Mouse (Mus musculus) layer of hippocampus, postnatal 14 days (tissue): Measurements from ENCODE around the gene Rab3d. TPM values are rescaled to one million over a fixed set of nuclear protein-coding genes. Genes with fewer than 3 reads are reported as not detected.
"Not testable (repeated sequence)": the region's sequence is repeated elsewhere in the genome, so short reads cannot be mapped to it uniquely, and the experiment has no call there.

Experiments
- DNase-seq, 2 experiments: peaks; one replicate each; pipeline ENCODE4 v3.0.0; 2021 to 2022; ENCODE audit warnings: low spot score in 2 of 2, mixed read lengths in 1 of 2
- total RNA-seq, 2 experiments: library from RNA; stranded (reverse); gene quantifications; 2 replicates each; pipeline ENCODE4 v1.2.3; 2021

Rab3d gene
- total RNA-seq, 2 experiments from 2014 or later = 22.6 to 24.2 TPM

DNA sequence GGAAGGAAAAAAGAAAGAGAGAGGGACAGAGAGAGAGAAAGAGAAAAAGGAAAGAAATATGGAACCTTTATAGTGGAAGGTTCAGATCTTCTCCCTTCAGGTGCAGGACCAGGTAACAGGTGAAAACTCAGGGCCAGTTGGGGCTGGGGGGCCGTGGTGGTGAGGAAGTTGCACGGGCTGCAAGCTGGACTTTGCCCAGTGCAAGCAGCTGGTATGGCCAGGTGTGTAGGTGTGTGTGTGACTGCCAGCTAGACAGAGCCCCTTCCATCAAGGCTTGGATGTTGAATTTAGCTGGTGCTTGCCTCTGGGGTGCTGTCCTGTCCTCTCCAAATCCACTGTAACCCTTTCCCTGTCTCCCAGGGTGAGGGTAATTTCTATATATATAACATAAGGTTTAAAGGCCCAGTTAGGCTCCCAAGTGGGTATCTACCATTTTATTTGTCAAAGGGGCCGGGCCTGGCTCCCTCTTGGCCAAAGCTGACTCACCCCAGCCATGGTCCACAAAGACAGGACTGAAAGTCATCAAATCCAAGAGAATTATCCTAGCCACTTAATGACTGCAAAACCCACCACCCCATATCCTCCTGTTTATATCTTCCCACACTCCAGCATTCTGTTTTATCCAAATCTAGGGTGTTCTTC lies 1.0 kb downstream of the Rab3d start:
- peak in 1 of 2 experiments; percentile 37 for DNase-seq

DNA sequence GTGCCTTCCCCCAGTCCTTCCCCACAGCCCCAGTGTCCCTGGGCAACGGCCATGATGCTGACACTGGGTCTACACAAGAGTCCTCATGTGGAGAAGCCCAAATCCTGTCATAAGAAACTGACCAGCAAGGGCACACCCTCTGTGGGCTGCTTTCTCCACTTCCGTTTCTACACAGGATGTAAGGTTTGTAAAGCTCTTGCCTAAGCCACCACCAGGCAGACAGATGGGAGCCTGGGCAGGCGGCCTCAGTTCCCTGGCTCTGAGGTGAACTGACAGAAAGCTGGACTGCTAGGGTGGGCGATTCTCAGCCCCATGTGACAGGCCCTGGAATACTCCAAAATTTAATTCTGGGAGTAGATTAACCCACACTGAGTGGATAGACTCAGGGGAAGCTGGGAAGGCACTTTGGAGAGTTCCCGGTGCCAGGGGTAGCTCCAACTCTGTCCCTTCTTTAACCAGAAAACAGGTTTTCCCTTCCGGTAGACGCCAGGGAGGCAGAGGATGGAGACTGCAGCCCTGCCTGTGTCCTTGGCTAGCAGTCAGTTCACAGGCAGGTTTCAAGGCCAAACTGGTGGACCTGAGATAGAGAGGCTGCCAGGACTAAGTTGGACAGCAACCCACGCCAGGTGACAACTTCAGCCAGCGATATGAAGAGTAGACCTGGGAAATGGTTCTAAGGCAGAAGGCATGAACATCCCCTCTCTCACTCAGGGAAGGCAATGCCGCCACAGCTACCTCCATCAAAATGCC lies 8.3 kb downstream of the Rab3d start:
- DNase-seq = no peak

DNA sequence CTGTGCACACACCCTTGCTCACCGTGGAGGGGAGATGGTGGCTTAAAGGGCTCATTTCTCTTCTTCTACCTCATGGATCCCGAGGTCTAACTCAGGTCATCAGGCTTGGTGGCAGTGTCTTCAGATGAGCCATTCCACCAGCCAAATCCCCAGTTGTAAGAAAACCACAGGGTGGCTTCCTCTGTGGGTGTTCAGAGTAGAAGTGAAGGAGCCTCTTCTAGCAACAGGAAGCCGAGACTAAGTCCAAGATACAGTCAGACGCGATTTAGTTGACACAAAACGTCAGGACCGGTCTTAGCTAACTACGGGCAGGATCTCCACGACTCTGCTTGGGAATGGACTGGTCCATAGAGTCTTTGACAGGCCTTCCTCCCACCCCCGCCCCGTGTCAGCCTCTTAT lies 9.8 kb downstream of the Rab3d start:
- no peak for DNase-seq

DNA sequence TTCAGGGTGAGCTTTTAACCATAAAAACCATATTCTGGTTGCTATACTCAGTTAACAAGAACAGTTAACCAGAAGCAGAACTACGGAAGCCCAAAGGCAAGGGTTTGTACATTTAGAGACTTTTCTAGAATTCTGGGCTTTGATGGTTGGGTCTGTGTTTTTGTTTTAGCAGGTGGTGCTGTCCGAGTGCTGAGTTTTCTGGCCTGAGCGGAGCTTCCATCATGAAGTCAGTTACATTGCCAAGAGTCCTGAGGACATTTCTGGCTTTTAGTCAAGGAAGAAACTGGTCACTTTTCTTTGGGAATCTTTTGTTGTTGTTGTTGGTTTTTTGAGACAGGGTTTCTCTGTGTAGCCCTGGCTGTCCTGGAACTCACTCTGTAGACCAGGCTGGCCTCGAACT lies 14.0 kb downstream of the Rab3d start:
- no peak for DNase-seq

DNA sequence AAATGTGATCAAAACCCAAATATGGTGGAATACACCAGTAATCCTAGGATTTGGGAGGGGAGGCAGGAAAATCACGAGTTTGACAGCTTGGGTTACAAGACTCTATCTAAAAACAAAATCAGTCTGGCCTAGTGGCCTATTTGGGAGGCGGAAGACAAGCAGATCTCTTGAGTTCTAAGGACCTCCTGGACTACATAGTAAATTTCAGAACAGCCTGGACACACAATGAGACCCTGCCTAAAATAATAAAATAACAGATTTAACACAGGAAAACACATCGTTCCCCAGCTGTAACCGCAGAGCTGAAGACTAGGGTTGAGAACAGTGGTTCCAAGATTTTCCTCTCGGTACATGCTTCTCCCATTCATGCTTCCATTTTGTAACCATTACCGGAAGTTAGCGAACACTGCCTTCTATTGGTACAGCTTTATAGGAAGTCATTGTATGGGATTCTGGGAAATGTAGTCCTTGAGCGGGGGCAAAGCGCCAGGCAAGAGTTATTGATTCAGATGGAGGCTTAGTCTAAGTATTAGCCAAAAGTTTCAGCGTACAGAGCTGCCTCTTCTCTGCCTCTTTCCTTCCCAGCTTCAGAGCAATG lies 16.7 kb downstream of the Rab3d start:
- DNase-seq = peak; percentile 66 to 88

DNA sequence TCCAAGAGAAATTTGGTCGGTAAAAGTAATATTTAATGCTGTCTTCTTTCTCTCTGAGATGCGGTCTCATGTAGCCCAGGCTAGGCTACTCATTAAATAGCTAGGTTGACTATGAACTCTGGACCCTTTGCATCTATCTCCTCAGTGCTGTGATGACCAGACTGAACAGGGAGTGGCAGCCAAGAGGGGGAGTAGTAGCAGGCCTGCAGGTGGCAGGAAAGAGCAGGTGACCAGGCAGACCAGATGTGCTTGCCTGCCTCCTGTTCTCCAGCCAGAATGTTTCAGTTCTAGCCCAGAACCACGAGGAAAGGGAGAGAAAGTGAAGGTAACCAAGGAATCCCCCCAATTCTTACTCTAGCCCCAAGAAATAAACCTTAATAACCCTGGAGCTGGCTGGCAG lies 28.8 kb downstream of the Rab3d start:
- no peak for DNase-seq

DNA sequence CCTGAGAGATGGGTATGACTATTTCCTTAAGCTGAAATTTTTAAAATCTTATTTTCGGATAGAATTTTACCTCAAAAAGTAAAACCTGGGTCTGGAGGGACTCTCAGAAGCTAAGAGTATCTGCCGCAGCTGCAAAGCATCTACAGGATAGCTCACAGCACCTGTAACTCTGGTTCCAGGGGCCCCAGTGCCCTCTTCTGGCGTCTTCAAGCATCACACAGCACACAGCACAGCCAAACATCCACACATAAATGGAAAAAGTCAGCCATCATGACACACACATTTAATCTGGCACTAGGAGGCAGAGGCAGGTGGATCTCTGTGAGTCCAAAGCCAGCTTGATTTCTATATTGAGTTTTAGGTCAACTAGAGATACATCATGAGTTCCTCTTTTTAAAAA lies 41.4 kb downstream of the Rab3d start:
- no peak for DNase-seq

DNA sequence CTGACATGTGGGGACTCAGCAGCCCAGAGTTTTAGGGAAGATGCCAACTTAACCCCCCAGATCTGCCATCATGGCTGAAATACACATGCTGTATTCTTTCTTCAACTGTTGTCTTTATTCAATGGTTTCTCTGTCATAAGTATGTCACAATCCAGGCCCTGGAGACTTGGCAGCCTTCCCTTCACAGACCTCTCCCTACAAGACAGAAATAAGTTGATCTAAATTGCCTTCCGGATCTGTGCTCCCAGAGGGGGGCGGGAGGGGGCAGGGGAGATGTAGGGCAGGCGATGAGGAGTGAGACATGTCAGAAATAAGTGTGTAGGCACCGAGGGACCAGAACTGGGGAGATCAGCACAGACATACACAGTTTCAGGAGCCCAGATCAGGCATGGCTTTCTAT lies 45.8 kb downstream of the Rab3d start:
- DNase-seq = no peak

DNA sequence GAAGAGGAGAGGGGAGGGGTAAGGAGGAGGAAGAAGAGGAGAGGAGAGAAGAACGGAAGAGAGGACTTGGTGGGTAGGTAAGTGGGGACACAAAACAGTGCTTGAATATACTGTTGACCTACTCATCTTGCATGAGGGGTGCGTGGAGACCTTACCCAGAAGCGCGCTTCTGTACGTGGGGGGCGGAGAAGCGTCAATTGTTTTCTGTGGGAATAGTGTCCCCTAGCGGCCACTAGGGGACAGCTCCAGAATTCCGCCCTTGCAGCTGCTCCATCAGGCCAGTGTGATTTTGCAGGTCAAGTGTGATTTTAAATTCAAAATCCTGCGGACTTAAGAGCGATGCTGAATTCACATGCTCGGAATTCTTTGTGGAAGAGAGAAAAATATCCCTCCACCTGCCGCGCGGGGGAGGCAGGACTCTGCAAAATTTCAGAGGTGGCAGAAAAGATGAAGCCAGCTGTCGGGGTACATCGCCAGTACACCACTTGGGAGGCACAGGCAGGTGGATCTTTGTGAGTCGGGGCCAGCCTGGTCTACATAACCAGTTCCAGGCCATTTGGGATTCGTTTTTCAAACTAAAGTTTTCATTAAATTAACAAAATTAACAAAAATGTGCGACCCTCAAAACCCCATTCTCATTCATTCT lies 47.0 kb downstream of the Rab3d start:
- peak; percentile 42 to 45 for DNase-seq

DNA sequence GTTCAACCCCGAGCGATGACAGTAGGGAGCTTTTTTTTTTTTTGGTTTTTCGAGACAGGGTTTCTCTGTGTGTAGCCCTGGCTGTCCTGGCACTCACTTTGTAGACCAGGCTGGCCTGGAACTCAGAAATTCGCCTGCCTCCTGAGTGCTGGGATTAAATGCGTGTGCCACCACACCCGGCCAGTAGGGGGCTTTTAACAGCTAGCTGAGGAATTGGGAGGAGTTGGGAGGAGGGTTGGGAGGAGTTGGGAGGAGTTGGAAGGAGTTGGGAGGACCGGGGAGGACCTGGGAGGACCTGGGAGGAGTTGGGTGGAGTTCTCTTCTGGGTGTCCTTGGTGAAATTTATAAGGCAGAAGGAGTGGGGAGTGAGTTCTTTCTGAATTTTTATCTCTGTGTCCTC lies 48.7 kb downstream of the Rab3d start:
- DNase-seq = peak; percentile 20 to 28

DNA sequence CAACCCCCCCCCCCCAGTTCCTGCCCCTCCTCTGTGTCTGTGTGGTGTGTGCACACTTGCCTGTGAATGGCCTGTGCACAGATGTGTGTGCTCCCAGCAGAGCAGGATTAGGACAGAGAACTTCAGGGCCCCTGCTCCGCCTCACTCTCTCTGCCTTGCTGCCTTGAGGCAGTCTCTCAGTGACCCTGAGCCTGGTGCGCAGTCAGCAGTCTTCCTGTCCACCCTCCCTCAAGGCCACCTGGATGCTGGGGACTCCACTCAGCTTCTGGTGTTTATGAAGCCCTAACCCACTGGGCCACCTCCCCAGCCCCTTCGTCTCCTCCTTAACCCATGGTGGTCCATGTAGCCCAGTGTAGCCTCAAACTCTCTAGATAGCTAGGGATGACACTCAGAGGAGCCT lies 50.3 kb downstream of the Rab3d start:
- DNase-seq = no peak

DNA sequence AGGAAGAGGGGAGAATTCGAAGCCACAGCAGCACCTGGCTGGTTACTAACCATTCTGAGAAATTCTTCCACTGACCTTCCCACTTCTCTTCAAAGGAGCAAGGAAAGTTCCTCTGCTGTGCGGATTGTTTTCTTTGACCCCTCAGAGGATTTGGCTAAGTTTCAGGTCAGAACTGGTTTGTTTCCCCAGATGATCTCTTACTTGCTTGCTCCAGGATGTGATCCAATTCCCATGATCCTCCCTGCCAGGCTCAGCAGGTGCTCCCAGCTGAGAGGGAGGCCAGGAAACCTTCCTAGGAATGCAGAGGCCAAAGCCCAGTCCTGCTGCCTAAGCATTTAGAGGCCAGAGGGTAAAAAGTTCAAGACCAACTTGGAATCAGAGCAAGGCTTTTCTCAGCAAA lies 51.4 kb downstream of the Rab3d start:
- DNase-seq = peak in 1 of 2 experiments; percentile 35

DNA sequence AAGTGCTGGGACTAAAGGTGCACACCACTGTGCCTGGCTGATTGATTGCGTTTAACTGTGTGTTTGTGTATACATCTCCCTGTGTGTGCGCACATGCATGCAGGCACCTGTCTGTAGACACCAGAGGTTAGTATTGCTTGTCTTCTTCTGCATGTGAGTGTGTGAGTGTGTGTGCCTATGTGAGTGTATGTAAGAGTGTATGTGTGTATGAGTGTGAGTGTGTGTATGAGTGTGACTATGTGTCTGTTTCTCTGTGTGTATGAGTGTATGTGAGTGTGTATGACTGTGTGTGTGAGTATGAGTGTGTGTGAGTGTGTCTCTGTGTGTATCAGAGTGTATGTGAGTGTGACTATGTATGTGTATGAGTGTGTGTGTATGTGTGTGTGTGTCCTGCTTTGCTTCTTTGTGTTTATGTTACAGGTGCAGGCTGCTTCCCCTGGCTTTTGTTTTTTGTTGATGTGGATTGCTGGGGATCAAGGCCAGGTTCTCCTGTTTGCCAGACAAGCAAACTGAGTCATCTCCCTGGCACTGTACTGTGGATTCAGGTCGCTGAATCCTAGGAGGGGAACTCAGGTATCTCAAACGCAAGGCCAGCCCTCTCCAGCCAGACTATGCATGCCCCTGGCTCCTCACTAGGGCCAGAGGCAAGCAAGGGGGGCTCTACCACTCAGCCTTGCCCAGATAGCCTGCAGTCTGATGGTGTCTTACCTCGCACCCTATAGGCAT lies 52.2 kb downstream of the Rab3d start:
- DNase-seq = no peak

DNA sequence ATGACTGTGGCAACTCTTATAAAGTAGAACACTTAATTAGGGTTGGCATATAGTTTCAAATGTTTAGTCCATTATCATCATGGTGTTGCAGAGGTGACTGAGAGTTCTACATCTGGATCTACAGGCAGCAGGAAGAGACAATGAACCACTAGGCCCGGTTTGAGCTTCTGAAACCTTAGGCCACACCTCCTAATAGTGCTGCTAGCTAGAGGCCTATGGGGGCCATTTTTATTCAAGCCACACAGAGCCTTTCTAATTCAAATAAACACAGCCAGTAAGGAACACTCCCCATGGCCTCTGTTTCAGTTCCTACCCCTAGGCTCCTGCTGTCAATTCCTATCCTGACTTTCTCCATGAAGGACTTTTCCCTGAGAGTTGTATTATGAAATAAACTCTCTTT lies 55.8 kb downstream of the Rab3d start:
- DNase-seq = no peak

DNA sequence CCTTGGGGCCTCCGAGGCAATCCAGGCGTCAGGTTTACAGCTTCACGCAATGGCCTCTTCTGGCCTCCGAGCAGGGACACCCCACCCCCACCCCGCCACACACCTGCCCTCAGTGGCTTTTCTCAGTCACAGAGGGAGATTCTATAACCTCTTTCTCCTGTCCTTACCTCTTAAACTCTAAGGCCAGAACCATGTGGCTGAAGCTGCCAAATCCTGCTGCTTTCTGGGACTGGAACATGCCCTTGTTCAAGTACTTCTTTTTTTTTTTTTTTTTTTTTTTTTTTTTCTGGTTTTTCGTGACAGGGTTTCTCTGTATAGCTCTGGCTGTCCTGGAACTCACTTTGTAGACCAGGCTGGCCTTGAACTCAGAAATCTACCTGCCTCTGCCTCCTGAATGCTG lies 57.6 kb downstream of the Rab3d start:
- DNase-seq = not testable (repeated sequence)

DNA sequence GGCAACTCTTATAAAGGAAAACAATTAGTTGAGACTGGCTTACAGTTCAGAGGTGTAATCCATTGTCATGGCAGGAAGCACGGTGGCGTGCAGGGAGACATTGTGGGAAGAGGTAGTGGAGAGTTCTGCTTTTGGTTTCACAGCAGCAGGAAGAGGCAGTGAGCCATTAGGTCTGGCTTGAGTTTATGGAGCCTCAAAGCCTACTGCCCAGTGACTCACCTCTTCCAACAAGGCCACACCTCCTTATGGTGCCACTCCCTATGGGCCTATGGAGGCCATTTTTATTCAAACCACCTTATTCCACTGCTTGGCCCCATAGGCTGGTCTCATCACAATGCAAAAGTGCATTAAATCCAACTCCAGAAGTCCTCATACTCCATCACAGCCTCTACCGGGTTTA lies 58.4 kb downstream of the Rab3d start:
- no peak for DNase-seq

DNA sequence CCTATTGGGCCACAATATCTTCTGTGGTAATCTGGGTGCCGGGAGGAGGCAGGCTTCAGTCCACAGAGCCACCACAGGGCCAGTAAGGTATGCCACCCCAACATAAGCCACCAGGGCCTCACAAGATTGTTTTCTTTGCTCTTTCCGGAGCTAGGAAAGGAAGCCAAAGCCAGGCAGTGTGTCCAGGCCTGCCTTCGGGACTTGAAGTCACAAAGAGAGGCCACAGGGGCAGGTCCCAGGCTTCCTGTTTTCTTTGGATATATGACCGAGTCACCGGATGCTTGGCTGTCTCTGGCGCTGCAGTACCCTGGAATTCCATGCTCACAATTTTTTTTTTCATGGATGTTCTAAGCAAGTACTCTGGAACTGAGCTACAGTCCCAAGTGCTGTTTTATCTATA lies 59.9 kb downstream of the Rab3d start:
- DNase-seq = no peak

DNA sequence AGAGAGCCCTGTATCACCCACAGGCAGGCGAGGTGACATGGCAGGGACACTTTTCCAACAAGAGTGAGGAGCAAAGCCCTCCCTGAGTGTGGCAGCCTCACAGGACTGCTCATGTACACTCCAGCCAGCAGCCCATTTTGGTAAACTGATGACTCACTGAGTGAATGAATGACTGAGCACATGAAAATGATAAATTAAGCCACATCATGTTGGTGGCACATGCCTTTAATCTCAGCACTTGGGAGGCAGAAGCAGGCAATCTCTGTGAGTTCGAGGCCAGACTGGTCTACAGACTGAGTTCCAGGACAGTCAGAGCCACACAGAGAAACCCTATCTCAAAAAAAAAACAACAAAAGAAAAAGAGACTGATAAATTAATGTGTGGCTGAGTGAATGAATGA lies 60.5 kb downstream of the Rab3d start:
- no peak for DNase-seq
